Mouse (Mus musculus): ENCODE measurements around the gene Pou2f1. TPM values are rescaled to one million over a fixed set of nuclear protein-coding genes. Genes with fewer than 3 reads are reported as not detected.
"Not testable (repeated sequence)": the region's sequence is repeated elsewhere in the genome, so short reads cannot be mapped to it uniquely, and the experiment has no call there.

Gene Pou2f1
- polyA plus RNA-seq, 1 experiment: 22.9 TPM

DNA sequence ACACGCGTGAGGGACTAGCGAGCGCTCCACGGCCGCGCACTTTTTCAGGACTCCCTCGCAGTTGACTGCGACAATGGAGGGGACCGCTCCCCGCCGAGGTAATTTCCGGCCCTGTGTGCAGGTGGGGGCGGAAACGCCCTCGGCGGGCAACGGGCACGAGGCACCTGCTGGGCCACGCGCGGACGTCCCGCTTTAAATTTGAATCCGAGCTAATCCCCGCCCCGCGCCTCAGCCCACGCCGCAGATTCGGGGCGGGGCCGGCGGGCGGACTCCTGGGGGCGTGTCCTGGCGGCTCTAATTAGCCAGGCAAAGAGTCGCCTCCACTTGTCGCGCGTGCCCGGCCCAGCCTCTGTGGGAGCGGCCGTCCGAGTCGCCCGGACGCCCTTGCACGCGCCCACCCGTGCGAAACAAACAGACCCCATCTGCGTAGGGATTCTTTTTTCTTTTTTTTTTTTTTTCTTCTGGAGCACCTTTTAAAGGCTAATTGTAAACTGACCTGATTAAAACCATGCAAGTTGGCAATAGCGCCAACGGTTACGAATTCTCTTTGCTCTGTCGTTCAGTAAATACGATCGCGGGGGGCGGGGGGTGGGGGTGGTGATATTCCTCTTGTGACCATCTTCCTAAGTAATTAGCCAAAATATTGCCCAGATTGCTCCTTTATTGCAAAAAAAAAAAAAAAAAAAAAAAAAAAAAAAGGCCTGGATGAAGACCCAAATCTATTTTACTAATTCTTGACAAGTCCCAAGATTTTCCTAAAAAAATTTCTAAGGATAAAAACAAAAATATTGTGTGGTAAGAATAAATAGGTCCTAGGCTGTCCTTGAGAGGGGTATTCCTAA lies 924 bp upstream of the Pou2f1 start:
- under 1% methylated on average over 61 of the region's 61 CpGs for WGBS
- Histone ChIP-seq H3K27ac (ENCODE audit: insufficient read depth, low read length) (peak overlapping the region; percentile 98), H3K36me3 (ENCODE audit: control insufficient read depth, insufficient read depth, low read length) (no peaks in the 10 kb centered on the region), H3K4me1 (ENCODE audit: control insufficient read depth, insufficient read depth, insufficient read length) (peaks cover 5% of the 10 kb centered on the region; the same call in 1 of the 2 replicates), H3K4me3 (ENCODE audit: extremely low read depth, insufficient read depth, insufficient read length) (peak overlapping the region; percentile 73), H3K27me3 (ENCODE audit: control insufficient read depth, insufficient read depth, low read length) (no peaks in the 10 kb centered on the region)
- TF ChIP-seq POLR2A (IDR thresholded peaks at IDR 0.05; ENCODE audit: low read depth, low read length) (peak; percentile 23), CTCF (IDR thresholded peaks at IDR 0.05; ENCODE audit: extremely low read depth, insufficient read depth, insufficient read length, insufficient replicate concordance) (no peak)
- DNase-seq (ENCODE audit: low read depth in 1 of 2, low spot score in 2 of 2): peak; percentile 88 to 95

DNA sequence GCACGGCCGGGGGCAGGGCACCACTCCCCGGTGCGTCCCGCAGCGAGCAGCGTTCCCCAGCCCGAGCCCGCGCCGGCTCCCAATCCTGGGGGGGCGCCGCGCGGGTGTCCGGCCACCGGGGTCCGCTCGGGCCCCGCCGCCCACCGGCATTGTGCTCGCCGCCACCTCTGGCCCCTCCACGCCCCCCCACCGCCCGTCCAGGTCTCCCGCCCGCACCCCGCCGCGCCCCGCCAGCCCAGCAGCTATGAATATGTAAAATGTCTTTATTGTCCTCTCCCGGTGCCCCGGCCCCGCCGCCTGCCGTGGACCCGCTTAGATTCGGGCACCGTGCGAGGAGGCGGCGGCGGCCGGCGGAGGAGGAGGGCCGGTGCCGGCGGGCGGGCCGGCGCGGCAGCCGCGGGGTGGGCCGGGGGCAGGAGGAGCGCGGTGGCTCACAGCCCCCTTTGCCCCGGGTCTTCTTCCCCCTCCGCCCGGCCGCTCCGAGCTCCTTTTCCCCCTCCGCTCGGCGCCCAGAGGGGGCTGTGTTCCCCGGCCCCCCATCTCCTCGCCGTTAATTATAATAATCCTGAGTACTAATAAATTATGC lies 481 bp downstream of the Pou2f1 start:
- Histone ChIP-seq H3K4me3 (ENCODE audit: extremely low read depth, insufficient read depth, insufficient read length) (peak overlapping the region; percentile 87), H3K27me3 (ENCODE audit: control insufficient read depth, insufficient read depth, low read length) (no peaks in the 10 kb centered on the region), H3K27ac (ENCODE audit: insufficient read depth, low read length) (peak overlapping the region; percentile 91), H3K4me1 (ENCODE audit: control insufficient read depth, insufficient read depth, insufficient read length) (peaks cover 5% of the 10 kb centered on the region; the same call in 1 of the 2 replicates), H3K36me3 (ENCODE audit: control insufficient read depth, insufficient read depth, low read length) (no peaks in the 10 kb centered on the region)
- 1% methylated on average over 61 of the region's 70 CpGs for WGBS
- TF ChIP-seq CTCF (IDR thresholded peaks at IDR 0.05; ENCODE audit: extremely low read depth, insufficient read depth, insufficient read length, insufficient replicate concordance) (no peak), POLR2A (IDR thresholded peaks at IDR 0.05; ENCODE audit: low read depth, low read length) (no peak)
- no peak for DNase-seq (ENCODE audit: low read depth in 1 of 2, low spot score in 2 of 2)

DNA sequence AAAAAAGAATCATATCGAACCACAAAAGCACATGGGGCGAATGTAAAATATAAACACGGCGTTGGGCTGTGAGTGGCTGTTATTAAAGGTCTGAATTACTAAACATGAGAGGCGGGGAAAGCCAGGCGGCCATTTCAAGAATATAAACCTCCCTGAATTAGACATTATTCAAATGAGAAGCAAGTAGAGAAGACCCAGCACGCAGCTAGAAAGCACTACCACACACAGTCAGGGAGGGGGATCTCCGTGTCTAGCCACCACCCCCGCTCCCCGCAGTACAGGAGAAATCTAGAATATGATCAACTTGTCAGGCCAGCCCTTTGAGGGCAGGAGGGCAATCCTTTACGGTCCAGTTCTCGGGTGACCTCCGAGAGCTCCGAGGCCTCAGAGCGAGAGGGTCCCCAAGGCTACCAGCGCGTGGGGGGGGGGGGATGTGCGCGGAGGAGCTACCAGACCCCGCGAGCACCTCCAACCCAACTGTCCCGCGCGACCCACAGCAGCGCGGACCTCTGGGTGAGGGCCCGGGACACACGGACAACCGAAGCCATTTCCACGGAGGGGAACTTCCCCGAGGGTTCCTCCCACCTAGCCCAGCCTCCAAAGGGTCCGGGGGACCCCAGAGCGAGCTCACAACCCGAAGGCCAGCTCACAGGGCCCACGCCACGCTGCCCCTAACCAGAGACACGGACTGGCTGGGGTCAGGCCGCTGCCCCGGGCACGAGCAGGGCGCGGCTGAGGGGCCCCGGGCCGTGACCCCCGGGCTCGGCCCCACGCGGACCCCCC lies 1.2 kb downstream of the Pou2f1 start:
- H3K27ac ChIP-seq (ENCODE audit: insufficient read depth, low read length): peak overlapping the region; percentile 91
- peak; percentile 61 to 69 for DNase-seq (ENCODE audit: low read depth in 1 of 2, low spot score in 2 of 2)
- TF ChIP-seq POLR2A (IDR thresholded peaks at IDR 0.05; ENCODE audit: low read depth, low read length): peak; percentile 81
- TF ChIP-seq CTCF (IDR thresholded peaks at IDR 0.05; ENCODE audit: extremely low read depth, insufficient read depth, insufficient read length, insufficient replicate concordance): no peak
- peaks cover 5% of the 10 kb centered on the region; the same call in 1 of the 2 replicates for H3K4me1 ChIP-seq (ENCODE audit: control insufficient read depth, insufficient read depth, insufficient read length)
- H3K4me3 ChIP-seq (ENCODE audit: extremely low read depth, insufficient read depth, insufficient read length): peak overlapping the region; percentile 87
- no peaks in the 10 kb centered on the region for H3K36me3 ChIP-seq (ENCODE audit: control insufficient read depth, insufficient read depth, low read length)
- H3K27me3 ChIP-seq (ENCODE audit: control insufficient read depth, insufficient read depth, low read length): no peaks in the 10 kb centered on the region
- WGBS: 2% methylated on average over 48 of the region's 48 CpGs

DNA sequence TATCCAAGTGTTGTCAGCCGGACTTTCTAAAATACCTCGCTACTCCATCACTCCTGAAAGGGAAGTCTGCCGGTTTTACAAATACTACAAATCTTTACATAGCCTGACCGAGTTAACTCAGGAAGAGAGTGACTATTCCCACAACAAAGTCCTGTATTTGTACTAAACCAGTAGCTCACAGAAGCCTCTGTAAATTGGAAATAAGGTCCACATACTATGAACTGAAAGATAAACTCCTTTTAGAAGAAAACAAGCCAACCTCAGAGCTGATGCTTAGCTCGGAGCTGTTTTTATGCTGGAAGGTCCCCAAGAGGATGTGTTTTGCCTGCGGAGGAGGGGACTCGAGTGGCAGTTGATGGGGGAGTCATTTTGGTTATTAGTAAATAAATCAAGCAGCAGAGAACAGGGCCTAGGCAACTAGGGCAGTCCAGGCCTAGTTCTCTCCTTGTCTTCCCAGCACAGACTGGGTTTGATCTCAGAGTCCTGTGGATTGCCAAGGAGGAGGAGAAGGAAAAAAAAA lies 1.8 kb downstream of the Pou2f1 start:
- Histone ChIP-seq H3K4me3 (ENCODE audit: extremely low read depth, insufficient read depth, insufficient read length) (peak overlapping the region; percentile 87; the same call in 1 of the 2 replicates), H3K27ac (ENCODE audit: insufficient read depth, low read length) (peak overlapping the region; percentile 91)
- DNase-seq (ENCODE audit: low read depth in 1 of 2, low spot score in 2 of 2): peak; percentile 29 to 38

DNA sequence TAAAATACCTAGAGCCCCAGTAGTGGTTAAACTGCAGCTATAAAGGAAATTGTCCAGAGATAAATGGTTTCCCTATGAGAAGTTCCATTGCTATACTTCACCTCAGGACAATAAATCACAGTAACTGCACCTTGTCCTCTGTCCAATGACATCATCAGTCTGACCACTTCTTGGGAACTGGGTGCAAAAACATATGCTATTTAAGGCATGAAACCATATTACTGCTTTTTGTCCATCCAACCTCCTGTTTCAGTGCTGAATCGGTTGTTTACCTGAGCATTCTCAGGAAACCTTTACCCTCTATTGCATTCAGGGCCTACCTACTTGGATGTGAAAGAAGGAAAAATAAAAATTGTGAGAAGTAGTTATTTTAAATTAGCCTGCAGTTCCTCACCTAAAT lies 2.8 kb downstream of the Pou2f1 start:
- no peak for DNase-seq (ENCODE audit: low read depth in 1 of 2, low spot score in 2 of 2)
- 83% methylated on average over 1 of the region's 1 CpGs for WGBS

More for the DNA sequence above, 1.8 kb downstream of the Pou2f1 start:
- H3K36me3 ChIP-seq (ENCODE audit: control insufficient read depth, insufficient read depth, low read length): no peaks in the 10 kb centered on the region
- TF ChIP-seq POLR2A (IDR thresholded peaks at IDR 0.05; ENCODE audit: low read depth, low read length) (no peak), CTCF (IDR thresholded peaks at IDR 0.05; ENCODE audit: extremely low read depth, insufficient read depth, insufficient read length, insufficient replicate concordance) (no peak)
- 19% methylated on average over 7 of the region's 7 CpGs for WGBS
- H3K4me1 ChIP-seq (ENCODE audit: control insufficient read depth, insufficient read depth, insufficient read length): peaks cover 5% of the 10 kb centered on the region; the same call in 1 of the 2 replicates
- no peaks in the 10 kb centered on the region for H3K27me3 ChIP-seq (ENCODE audit: control insufficient read depth, insufficient read depth, low read length)

DNA sequence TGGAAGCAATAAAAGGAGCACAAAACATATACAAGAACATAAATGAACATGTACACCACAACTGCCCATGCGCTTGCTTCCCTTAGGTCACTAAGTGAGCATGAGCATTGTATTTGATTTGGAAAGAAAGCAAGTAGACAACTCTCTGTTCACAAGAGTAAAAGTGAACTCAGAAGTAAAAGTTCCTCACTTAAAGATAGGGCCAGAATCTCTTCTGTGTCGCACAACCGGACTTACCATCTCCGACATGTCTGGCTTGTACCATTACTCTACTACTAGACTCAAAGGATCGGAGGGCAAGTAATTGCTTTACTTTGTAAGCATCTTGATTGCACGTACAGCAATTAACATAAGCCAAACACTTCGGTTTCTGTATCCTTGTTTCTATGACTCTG lies 6.8 kb downstream of the Pou2f1 start:
- no peak for DNase-seq (ENCODE audit: low read depth in 1 of 2, low spot score in 2 of 2)
- Histone ChIP-seq H3K36me3 (ENCODE audit: control insufficient read depth, insufficient read depth, low read length) (no peaks in the 10 kb centered on the region), H3K27me3 (ENCODE audit: control insufficient read depth, insufficient read depth, low read length) (no peaks in the 10 kb centered on the region), H3K4me1 (ENCODE audit: control insufficient read depth, insufficient read depth, insufficient read length) (peaks cover 12% of the 10 kb centered on the region), H3K4me3 (ENCODE audit: extremely low read depth, insufficient read depth, insufficient read length) (no peak overlapping the region), H3K27ac (ENCODE audit: insufficient read depth, low read length) (no peak overlapping the region)
- 89% methylated on average over 7 of the region's 7 CpGs for WGBS
- no peak for TF ChIP-seq CTCF (IDR thresholded peaks at IDR 0.05; ENCODE audit: extremely low read depth, insufficient read depth, insufficient read length, insufficient replicate concordance)
- TF ChIP-seq POLR2A (IDR thresholded peaks at IDR 0.05; ENCODE audit: low read depth, low read length): no peak

More for the DNA sequence above, 2.8 kb downstream of the Pou2f1 start:
- Histone ChIP-seq H3K4me3 (ENCODE audit: extremely low read depth, insufficient read depth, insufficient read length) (no peak overlapping the region), H3K27me3 (ENCODE audit: control insufficient read depth, insufficient read depth, low read length) (no peaks in the 10 kb centered on the region), H3K27ac (ENCODE audit: insufficient read depth, low read length) (no peak overlapping the region), H3K4me1 (ENCODE audit: control insufficient read depth, insufficient read depth, insufficient read length) (peaks cover 5% of the 10 kb centered on the region; the same call in 1 of the 2 replicates), H3K36me3 (ENCODE audit: control insufficient read depth, insufficient read depth, low read length) (no peaks in the 10 kb centered on the region)
- no peak for TF ChIP-seq POLR2A (IDR thresholded peaks at IDR 0.05; ENCODE audit: low read depth, low read length)

DNA sequence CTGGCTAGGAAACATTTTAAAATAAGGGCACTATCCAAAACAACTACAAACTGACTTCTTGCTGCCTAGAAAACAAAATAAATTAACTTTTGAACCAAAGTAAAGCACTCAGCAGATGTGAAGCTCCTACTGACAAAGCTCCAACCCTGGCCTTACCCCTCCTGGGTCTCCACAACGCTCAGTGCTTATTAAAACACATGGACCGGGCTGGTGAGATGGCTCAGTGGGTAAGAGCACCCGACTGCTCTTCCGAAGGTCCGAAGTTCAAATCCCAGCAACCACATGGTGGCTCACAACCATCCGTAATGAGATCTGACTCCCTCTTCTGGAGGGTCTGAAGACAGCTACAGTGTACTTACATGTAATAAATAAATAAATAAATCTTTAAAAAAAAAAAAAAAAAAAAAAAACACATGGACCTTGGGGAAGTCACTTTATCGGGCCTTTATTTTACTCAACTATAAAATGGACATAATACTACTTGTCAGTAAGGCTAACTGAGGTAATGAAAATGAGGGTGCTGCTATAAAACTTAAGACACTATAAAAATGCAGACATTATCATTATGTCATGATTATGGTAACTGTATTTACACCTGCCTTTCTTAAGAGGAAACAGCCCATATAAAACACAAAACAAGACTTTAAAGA lies 7.3 kb downstream of the Pou2f1 start:
- H3K36me3 ChIP-seq (ENCODE audit: control insufficient read depth, insufficient read depth, low read length); H3K4me3 ChIP-seq (ENCODE audit: extremely low read depth, insufficient read depth, insufficient read length); H3K27me3 ChIP-seq (ENCODE audit: control insufficient read depth, insufficient read depth, low read length); H3K27ac ChIP-seq (ENCODE audit: insufficient read depth, low read length); DNase-seq (ENCODE audit: low read depth in 1 of 2, low spot score in 2 of 2): not testable (repeated sequence)
- peaks cover 10% of the 10 kb centered on the region for H3K4me1 ChIP-seq (ENCODE audit: control insufficient read depth, insufficient read depth, insufficient read length)
- 89% methylated on average over 7 of the region's 7 CpGs for WGBS
